Comparison of ENCODE assay signal across 9 mouse cellular contexts in the genomic region with DNA sequence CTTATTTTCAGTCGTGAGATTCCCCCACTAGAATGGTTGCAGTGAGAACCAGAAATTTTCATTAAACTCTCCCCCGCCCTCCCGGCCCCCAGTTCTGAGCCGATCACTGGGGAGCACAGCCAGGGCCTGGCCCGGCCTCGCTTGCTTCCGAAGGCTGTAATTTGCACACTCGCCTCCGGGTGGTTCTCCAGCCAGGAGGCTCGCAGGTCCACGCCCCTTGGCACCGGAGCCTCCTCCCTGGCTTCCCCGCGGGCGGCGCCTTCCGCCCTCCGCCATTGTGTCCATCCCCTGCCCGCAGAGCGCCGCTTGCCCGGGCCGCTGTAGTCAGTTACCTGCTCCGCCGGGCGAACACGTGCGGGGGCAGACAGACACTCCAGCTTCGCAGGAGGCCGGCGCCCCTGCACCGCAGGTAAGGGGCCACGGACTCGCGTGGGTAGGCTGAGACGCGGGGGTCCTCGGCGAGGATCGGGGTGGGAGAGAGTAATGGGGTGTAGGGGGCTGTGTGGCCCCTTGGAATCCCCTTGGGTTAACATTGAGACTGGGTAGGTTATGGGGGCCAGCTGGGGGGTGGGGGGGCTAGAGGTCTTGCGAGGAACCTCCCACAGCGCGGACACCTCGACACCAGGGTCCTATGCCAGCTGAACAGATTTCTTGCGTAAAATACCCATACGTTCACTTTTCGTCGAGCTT. TPM values are rescaled to one million over a fixed set of nuclear protein-coding genes. Genes with fewer than 3 reads are reported as not detected.
DNase-seq lines count a peak whose midpoint lies in the region; ATAC-seq and TF ChIP-seq lines count a peak whose summit lies in the region.
"Not testable (repeated sequence)": the region's sequence is repeated elsewhere in the genome, so short reads cannot be mapped to it uniquely, and the experiment has no call there.
"Had no signal": no experiment of that assay in that cellular context is flagged by ENCODE, and none has a peak within 500 bp of the region (broad histone marks: within the 10 kb centered on the region; RNA-seq: fewer than 3 reads in every experiment).

A gene (plus strand): TSS at position 260 of the 690 bp plus-strand sequence.
A gene (plus strand): TSS at position 277 of the 690 bp plus-strand sequence.

- H3K27ac ChIP-seq in ES-Bruce4 (ENCODE audit: insufficient read depth, low read length); hindbrain, embryonic 12.5 days; lung, embryonic 14.5 days (ENCODE audit: low read depth); stomach, postnatal 0 days (replicated peaks): not testable (repeated sequence)

- not testable (repeated sequence) for TF ChIP-seq CTCF in ES-Bruce4 (IDR thresholded peaks at IDR 0.05; ENCODE audit: low read depth, low read length)
- peak; percentile 43 for TF ChIP-seq CTCF in lung, embryonic 14.5 days (IDR thresholded peaks at IDR 0.05; ENCODE audit: low read depth)
- peak; percentile 58 for TF ChIP-seq CTCF in stomach, postnatal 0 days (IDR thresholded peaks at IDR 0.05; ENCODE audit: low read depth)

- peak within 1 kb of the TSS; percentile 51 for H3K4me2 ChIP-seq in hindbrain, embryonic 12.5 days (replicated peaks)
- H3K4me2 ChIP-seq in lung, embryonic 14.5 days = peak within 1 kb of the TSS; percentile 63
- H3K4me2 ChIP-seq in stomach, postnatal 0 days (replicated peaks; ENCODE audit: low read depth) = peak within 1 kb of the TSS; percentile 50

- peak within 1 kb of the TSS; percentile 52; the same call in 1 of the 2 replicates for H3K9ac ChIP-seq in ES-Bruce4 (ENCODE audit: low read depth, poor library complexity, severe bottlenecking)
- peak within 1 kb of the TSS; percentile 23; the same call in 1 of the 2 replicates for H3K9ac ChIP-seq in hindbrain, embryonic 12.5 days
- H3K9ac ChIP-seq in lung, embryonic 14.5 days = peak within 1 kb of the TSS; percentile 20; the same call in 1 of the 2 replicates
- H3K9ac ChIP-seq in stomach, postnatal 0 days (ENCODE audit: low read length) = not testable (repeated sequence)

- TF ChIP-seq EP300 in ES-Bruce4 (IDR thresholded peaks at IDR 0.05; ENCODE audit: insufficient read depth, low read depth, low read length); stomach, postnatal 0 days (optimal IDR thresholded peaks at IDR 0.05): not testable (repeated sequence)

- peak; percentile 37 to 39 for DNase-seq in cerebellum, postnatal 14 days
- peak; percentile 59 for DNase-seq in gastrocnemius, postnatal 10 days
- peak; percentile 73 to 84 for DNase-seq in kidney, postnatal 25 days
- peak; percentile 82 for DNase-seq in lung, embryonic 14.5 days
- peak; percentile 89 for DNase-seq in stomach, postnatal 0 days (ENCODE audit: low spot score)

- H3K4me1 ChIP-seq in ES-Bruce4 (ENCODE audit: control insufficient read depth, insufficient read depth, low read length); lung, embryonic 14.5 days (ENCODE audit: insufficient read depth); stomach, postnatal 0 days (replicated peaks; ENCODE audit: control insufficient read depth, insufficient read depth): not testable (repeated sequence)
- H3K4me1 ChIP-seq in hindbrain, embryonic 12.5 days = peaks cover 11% of the 10 kb centered on the region

- not testable (repeated sequence) for H3K27me3 ChIP-seq in ES-Bruce4 (ENCODE audit: control insufficient read depth, insufficient read depth, low read length, poor library complexity, severe bottlenecking)
- H3K27me3 ChIP-seq in hindbrain, embryonic 12.5 days = peaks cover 69% of the 10 kb centered on the region
- H3K27me3 ChIP-seq in lung, embryonic 14.5 days (ENCODE audit: insufficient read depth, low read length) = peaks cover 65% of the 10 kb centered on the region
- H3K27me3 ChIP-seq in stomach, postnatal 0 days (ENCODE audit: control insufficient read depth, insufficient read depth, low read length) = peaks cover 11% of the 10 kb centered on the region; the same call in 1 of the 2 replicates

- not testable (repeated sequence) for H3K9me3 ChIP-seq in ES-Bruce4 (replicated peaks; ENCODE audit: control insufficient read depth, insufficient read depth, low read length, poor library complexity, severe bottlenecking); hindbrain, embryonic 12.5 days (replicated peaks); lung, embryonic 14.5 days (ENCODE audit: low read depth, low read length); stomach, postnatal 0 days (ENCODE audit: control insufficient read depth, low read length)

- not testable (repeated sequence) for H3K36me3 ChIP-seq in ES-Bruce4 (ENCODE audit: control insufficient read depth, insufficient read depth, low read length, poor library complexity, severe bottlenecking); hindbrain, embryonic 12.5 days; lung, embryonic 14.5 days (ENCODE audit: insufficient read depth); stomach, postnatal 0 days (ENCODE audit: control insufficient read depth, insufficient read depth, low read length)

- ATAC-seq in hindbrain, embryonic 12.5 days (ENCODE audit: low FRiP score) = peak; percentile 70
- peak; percentile 83 for ATAC-seq in lung, embryonic 14.5 days (ENCODE audit: insufficient read depth)
- peak; percentile 71 for ATAC-seq in monocyte, adult 5-6 weeks (replicated peaks; ENCODE audit: insufficient number of reproducible peaks, low FRiP score, low TSS enrichment, poor library complexity, severe bottlenecking)
- peak; percentile 95 for ATAC-seq in stomach, postnatal 0 days (ENCODE audit: low FRiP score, low TSS enrichment)

- H3K4me3 ChIP-seq in ES-Bruce4 (ENCODE audit: low read depth, low read length) = peak within 1 kb of the TSS; percentile 30
- H3K4me3 ChIP-seq in hindbrain, embryonic 12.5 days = peak within 1 kb of the TSS; percentile 30
- peak within 1 kb of the TSS; percentile 38 for H3K4me3 ChIP-seq in lung, embryonic 14.5 days (ENCODE audit: low read depth, low read length)
- H3K4me3 ChIP-seq in stomach, postnatal 0 days (ENCODE audit: low read depth, low read length) = peak within 1 kb of the TSS; percentile 35

- WGBS in hindbrain, embryonic 12.5 days = under 1% methylated on average over 48 of the region's 48 CpGs
- WGBS in lung, embryonic 14.5 days = under 1% methylated on average over 47 of the region's 48 CpGs
- whole genome bisulfite sequencing in stomach, postnatal 0 days = 1% methylated on average over 43 of the region's 48 CpGs

- TF ChIP-seq POLR2A in ES-Bruce4 (IDR thresholded peaks at IDR 0.05; ENCODE audit: insufficient read depth, low read length) = not testable (repeated sequence)

RNA-seq across cellular contexts. Expression of the first gene that starts in this region (rescaled TPM):
- polyA plus RNA-seq in ES-Bruce4 (2011; ENCODE audit: insufficient read depth, insufficient read length, low read depth, missing spikeins) = 10.7 and 12.3 TPM in 2 replicates
- total RNA-seq in gastrocnemius, postnatal 10 days (2021) = under 1 TPM; 0.16 to 0.50 TPM
- polyA plus RNA-seq in hindbrain, embryonic 12.5 days (2016; fragmentation: Nextera tagmentation; extraction: Ambion mirVana) = 6.1 and 6.8 TPM in 2 replicates
- 9.3 and 9.4 TPM in 2 replicates for polyA plus RNA-seq in lung, embryonic 14.5 days (2014; fragmentation: Nextera tagmentation; extraction: Ambion mirVana)
- 2.5 TPM in 1 of 3 replicates, not detected in the others for total RNA-seq in monocyte, adult 5-6 weeks (2017)
- polyA plus RNA-seq in stomach, postnatal 0 days (2015; fragmentation: Nextera tagmentation; extraction: Ambion mirVana) = 5.3 and 6.0 TPM in 2 replicates
- total RNA-seq: layer of hippocampus, adult 18-20 months had no signal

RNA-seq across cellular contexts. Expression of the second gene that starts in this region (rescaled TPM):
- polyA plus RNA-seq in ES-Bruce4 (2011; ENCODE audit: insufficient read depth, insufficient read length, low read depth, missing spikeins) = not detected in 2 replicates
- under 1 TPM; 0.21 to 0.43 TPM for total RNA-seq in gastrocnemius, postnatal 10 days (2021)
- 0.85 and 1.2 TPM in 2 replicates for polyA plus RNA-seq in hindbrain, embryonic 12.5 days (2016; fragmentation: Nextera tagmentation; extraction: Ambion mirVana)
- polyA plus RNA-seq in lung, embryonic 14.5 days (2014; fragmentation: Nextera tagmentation; extraction: Ambion mirVana) = 0.99 and 1.1 TPM in 2 replicates
- total RNA-seq in monocyte, adult 5-6 weeks (2017) = not detected in 3 replicates
- polyA plus RNA-seq in stomach, postnatal 0 days (2015; fragmentation: Nextera tagmentation; extraction: Ambion mirVana) = 0.36 and 0.51 TPM in 2 replicates
- total RNA-seq: layer of hippocampus, adult 18-20 months had no signal

Comparison
In these comparisons a context has a peak if more than half of its experiments do, and no peak if none do; other contexts are left out.
1. Peak in DNase-seq in gastrocnemius, postnatal 10 days; RNA of the genes that start here not detected or under 1 TPM.
2. DNase-seq: peak in every context shown above with its lines; median percentile 89 in stomach, postnatal 0 days; 82 in lung, embryonic 14.5 days; 78 in kidney, postnatal 25 days; 59 in gastrocnemius, postnatal 10 days; 38 in cerebellum, postnatal 14 days.